Mouse (Mus musculus) hindbrain, embryonic 14.5 days (tissue): ENCODE data around the gene Ccl24. TPM values are rescaled to one million over a fixed set of nuclear protein-coding genes. Genes with fewer than 3 reads are reported as not detected.
"Not testable (repeated sequence)": the region's sequence is repeated elsewhere in the genome, so short reads cannot be mapped to it uniquely, and the experiment has no call there.

Experiments
- ATAC-seq: fragments of 200-750 bp; cut with Nextera tagmentation; 2 replicates; pipeline ENCODE4 v1.8.0; 2017; ENCODE audit warnings: moderate number of reproducible peaks, mild to moderate bottlenecking, moderate TSS enrichment, moderate library complexity; ENCODE audit not compliant: low FRiP score
- DNase-seq: peaks from one replicate; pipeline ENCODE4 v3.0.0-alpha.2; 2015; ENCODE audit warnings: low spot score
- H3K27ac ChIP-seq: fragments of 300-500 bp; sonication (generic); 2 replicates; pipeline ENCODE4 v1.5.1; 2014; ENCODE audit warnings: mild to moderate bottlenecking, moderate library complexity
- H3K27me3 ChIP-seq: fragments of 300-500 bp; sonication (generic); 2 replicates; pipeline ENCODE4 v1.6.1; 2014; ENCODE audit warnings: mild to moderate bottlenecking, low read length, mixed read lengths; ENCODE audit not compliant: control insufficient read depth, insufficient read depth
- H3K36me3 ChIP-seq: fragments of 300-500 bp; sonication (generic); replicated peaks from 2 replicates; pipeline ENCODE4 v1.6.1; 2014; ENCODE audit not compliant: control insufficient read depth, insufficient read depth
- H3K4me1 ChIP-seq: fragments of 300-500 bp; sonication (generic); replicated peaks from 2 replicates; pipeline ENCODE4 v1.6.1; 2014; ENCODE audit warnings: antibody characterized with exemption, low read length, mixed read lengths; ENCODE audit not compliant: control insufficient read depth, insufficient read depth
- H3K4me2 ChIP-seq: fragments of 300-500 bp; sonication (generic); replicated peaks from 2 replicates; pipeline ENCODE4 v1.6.1; 2014; ENCODE audit warnings: mild to moderate bottlenecking, moderate library complexity
- H3K4me3 ChIP-seq: fragments of 300-500 bp; sonication (generic); replicated peaks from 2 replicates; pipeline ENCODE4 v1.5.1; 2014; ENCODE audit warnings: mild to moderate bottlenecking, low read length
- H3K9ac ChIP-seq: fragments of 300-500 bp; sonication (generic); 2 replicates; pipeline ENCODE4 v1.6.1; 2014
- H3K9me3 ChIP-seq: fragments of 300-500 bp; sonication (generic); 2 replicates; pipeline ENCODE4 v1.6.1; 2016; ENCODE audit warnings: low read length; ENCODE audit not compliant: control insufficient read depth
- WGBS: fragments of 180-500 bp; shearing (Covaris S2); extraction: QIAGEN DNeasy Blood & Tissue Kit; methylation state at CpG from one replicate; pipeline ENCODE4 v1.1.7; 2014; 5-methylcytosine and 5-hydroxymethylcytosine counted together
- polyA plus RNA-seq: library from polyadenylated mRNA; unstranded; fragments of >200 nt; fragmentation: Nextera tagmentation; extraction: Ambion mirVana; gene quantifications from 2 replicates; pipeline ENCODE4 v1.2.1, GENCODE M21; 2014

The Ccl24 gene
- 2.9 and 3.6 TPM in 2 replicates for polyA plus RNA-seq

- Histone ChIP-seq H3K27me3 (no peaks in the 10 kb centered on the region), H3K27ac (no peak within 1 kb of the TSS), H3K9me3 (no peaks in the 10 kb centered on the region), H3K9ac (no peak within 1 kb of the TSS), H3K36me3 (no peaks in the 10 kb centered on the region), H3K4me1 (no peaks in the 10 kb centered on the region), H3K4me2 (no peak within 1 kb of the TSS), H3K4me3 (no peak within 1 kb of the TSS)
- 90% methylated on average over 6 of the region's 6 CpGs for WGBS
- DNase-seq: no peak
- ATAC-seq: no peak
Observed at GRCm38 (mm10) chr5:135573006-135573405, at the start of gene Ccl24. TSS of gene Ccl24 (minus strand) at chr5:135573049.

- no peaks in the 10 kb centered on the region for H3K36me3 ChIP-seq
- no peak overlapping the region for H3K4me3 ChIP-seq
- no peaks in the 10 kb centered on the region for H3K27me3 ChIP-seq
- no peaks in the 10 kb centered on the region for H3K9me3 ChIP-seq
- H3K27ac ChIP-seq: no peak overlapping the region
- no peak overlapping the region for H3K4me2 ChIP-seq
- WGBS: 83% methylated on average over 10 of the region's 10 CpGs
- H3K4me1 ChIP-seq: no peaks in the 10 kb centered on the region
- ATAC-seq (no peak), DNase-seq (no peak)
- no peak overlapping the region for H3K9ac ChIP-seq
Observed at GRCm38 (mm10) chr5:135621725-135622124, 48.9 kb upstream of the Ccl24 start.

GRCm38 (mm10) chr5:135620526-135620925 is 47.7 kb upstream of the Ccl24 start:
- ATAC-seq (no peak), DNase-seq (no peak)
- H3K36me3 ChIP-seq: no peaks in the 10 kb centered on the region
- no peaks in the 10 kb centered on the region for H3K9me3 ChIP-seq
- no peak overlapping the region for H3K4me2 ChIP-seq
- 90% methylated on average over 9 of the region's 9 CpGs for WGBS
- no peak overlapping the region for H3K27ac ChIP-seq
- H3K4me1 ChIP-seq: no peaks in the 10 kb centered on the region
- no peak overlapping the region for H3K4me3 ChIP-seq
- no peak overlapping the region for H3K9ac ChIP-seq
- no peaks in the 10 kb centered on the region for H3K27me3 ChIP-seq

DNA sequence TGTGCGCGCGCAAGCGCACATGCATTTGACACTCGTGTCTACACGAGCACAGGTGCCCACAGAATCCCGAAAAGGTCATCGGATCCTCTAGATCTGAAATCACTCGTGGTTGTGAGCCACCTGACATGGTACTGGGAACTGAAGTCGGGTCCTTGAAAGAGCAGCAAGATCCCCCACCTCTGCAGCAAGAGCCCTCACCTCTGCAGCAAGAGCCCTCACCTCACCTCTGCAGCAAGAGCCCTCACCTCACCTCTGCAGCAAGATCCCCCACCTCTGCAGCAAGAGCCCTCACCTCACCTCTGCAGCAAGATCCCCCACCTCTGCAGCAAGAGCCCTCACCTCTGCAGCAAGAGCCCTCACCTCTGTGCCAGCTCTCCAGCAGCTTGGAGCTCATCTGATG is 46.9 kb upstream of the Ccl24 start:
- not testable (repeated sequence) for H3K4me1 ChIP-seq, H3K27ac ChIP-seq, H3K4me3 ChIP-seq, H3K36me3 ChIP-seq, H3K9ac ChIP-seq, H3K27me3 ChIP-seq, DNase-seq, H3K4me2 ChIP-seq, H3K9me3 ChIP-seq, ATAC-seq
- WGBS: 89% methylated on average over 10 of the region's 10 CpGs

- H3K27me3 ChIP-seq: no peaks in the 10 kb centered on the region
- WGBS: 72% methylated on average over 4 of the region's 4 CpGs
- H3K4me1 ChIP-seq: no peaks in the 10 kb centered on the region
- ATAC-seq (no peak), DNase-seq (no peak)
- H3K27ac ChIP-seq: no peak overlapping the region
- H3K9ac ChIP-seq: no peak overlapping the region
- H3K4me2 ChIP-seq: no peak overlapping the region
- H3K4me3 ChIP-seq: no peak overlapping the region
- H3K9me3 ChIP-seq: 0 out of 2 replicates have a peak, but pooled peaks cover 8% of the 10 kb centered on the region
- no peaks in the 10 kb centered on the region for H3K36me3 ChIP-seq
Observed at GRCm38 (mm10) chr5:135609794-135610193, 36.9 kb upstream of the Ccl24 start.

DNA sequence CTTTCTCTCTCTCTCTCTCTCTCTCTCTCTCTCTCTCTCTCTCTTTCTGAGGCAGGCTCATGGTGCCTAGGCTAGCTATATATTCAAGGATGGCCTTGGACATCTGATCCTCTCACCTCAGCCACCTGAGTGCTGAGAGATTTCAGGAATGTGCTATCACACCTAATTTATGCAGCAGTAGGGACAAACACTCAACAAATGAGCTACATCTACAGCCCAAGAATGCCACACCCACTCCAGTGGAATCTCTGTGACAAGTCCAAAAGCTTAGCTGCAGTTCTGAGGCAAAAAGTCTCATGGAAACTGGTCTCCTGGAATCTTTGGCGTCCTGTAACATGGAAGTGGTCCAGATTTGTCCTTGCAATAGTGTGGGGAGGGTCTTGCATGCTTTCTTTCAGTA is 34.7 kb upstream of the Ccl24 start:
- 52% methylated on average over 1 of the region's 1 CpGs for WGBS
- no peak for ATAC-seq
- H3K4me2 ChIP-seq: no peak overlapping the region

GRCm38 (mm10) chr5:135606717-135607116 is 33.9 kb upstream of the Ccl24 start:
- DNase-seq, H3K4me3 ChIP-seq, H3K4me1 ChIP-seq, H3K36me3 ChIP-seq, H3K4me2 ChIP-seq, H3K27ac ChIP-seq, H3K27me3 ChIP-seq, ATAC-seq, H3K9ac ChIP-seq: not testable (repeated sequence)
- H3K9me3 ChIP-seq: peaks cover 14% of the 10 kb centered on the region; the same call in 1 of the 2 replicates
- WGBS: no CpG with 5 or more reads among the region's 1 CpGs

More for the DNA sequence above, 34.7 kb upstream of the Ccl24 start:
- DNase-seq: no peak
- Histone ChIP-seq H3K36me3 (no peaks in the 10 kb centered on the region), H3K27me3 (no peaks in the 10 kb centered on the region), H3K4me3 (no peak overlapping the region), H3K9ac (no peak overlapping the region), H3K4me1 (no peaks in the 10 kb centered on the region), H3K27ac (no peak overlapping the region), H3K9me3 (peaks cover 12% of the 10 kb centered on the region; the same call in 1 of the 2 replicates)

GRCm38 (mm10) chr5:135604643-135605042 is 31.8 kb upstream of the Ccl24 start:
- H3K27ac ChIP-seq, ATAC-seq, H3K4me3 ChIP-seq, H3K36me3 ChIP-seq, DNase-seq, H3K9ac ChIP-seq, H3K4me1 ChIP-seq, H3K27me3 ChIP-seq, H3K4me2 ChIP-seq: not testable (repeated sequence)
- H3K9me3 ChIP-seq: peaks cover 14% of the 10 kb centered on the region; the same call in 1 of the 2 replicates
- WGBS: no CpG with 5 or more reads among the region's 1 CpGs

GRCm38 (mm10) chr5:135589996-135590784 is 17.3 kb upstream of the Ccl24 start:
- DNase-seq (no peak), ATAC-seq (no peak)
- WGBS: 82% methylated on average over 10 of the region's 12 CpGs
- no peak overlapping the region for H3K9ac ChIP-seq
- H3K4me3 ChIP-seq: no peak overlapping the region
- H3K27ac ChIP-seq: no peak overlapping the region
- no peak overlapping the region for H3K4me2 ChIP-seq
- H3K27me3 ChIP-seq: no peaks in the 10 kb centered on the region
- peaks cover 7% of the 10 kb centered on the region for H3K9me3 ChIP-seq
- no peaks in the 10 kb centered on the region for H3K4me1 ChIP-seq
- no peaks in the 10 kb centered on the region for H3K36me3 ChIP-seq
